ENCODE assay signal across 23 mouse cellular contexts in the genomic region with DNA sequence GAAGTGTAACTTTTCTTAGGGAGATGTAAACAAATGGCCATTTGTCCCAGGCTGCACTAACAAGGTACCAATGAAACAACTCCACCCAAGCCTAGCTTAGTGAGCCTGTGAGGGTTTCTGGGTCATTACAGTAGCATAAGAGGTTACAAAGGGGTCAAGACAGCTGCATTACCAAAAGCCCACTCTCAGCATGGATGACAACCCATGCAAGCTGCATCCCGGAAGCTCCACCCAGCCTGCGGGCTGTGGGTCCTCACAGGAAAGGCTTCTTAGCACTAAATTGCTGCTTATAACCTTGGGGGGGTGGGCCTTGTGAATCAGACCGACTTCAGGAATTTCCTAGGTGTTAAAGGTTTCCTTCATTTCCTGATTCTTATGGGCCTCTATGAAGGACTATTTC. TPM values are rescaled to one million over a fixed set of nuclear protein-coding genes. Genes with fewer than 3 reads are reported as not detected.
DNase-seq lines count a peak whose midpoint lies in the region; ATAC-seq and TF ChIP-seq lines count a peak whose summit lies in the region.
"Had no signal": no experiment of that assay in that cellular context is flagged by ENCODE, and none has a peak within 500 bp of the region (broad histone marks: within the 10 kb centered on the region; RNA-seq: fewer than 3 reads in every experiment).

No protein-coding gene starts in this region.

- no peak for DNase-seq in gastrocnemius, adult 2 months
- no peak for DNase-seq in gastrocnemius, postnatal 4 days (ENCODE audit: low spot score in 2 of 2)
- DNase-seq in thymus, adult 2 months: peak; percentile 7
- no peak for DNase-seq in thymus, postnatal 0 days (ENCODE audit: low spot score)
- DNase-seq in ES-CJ7 (ENCODE audit: low read depth, low spot score): peak; percentile 77
- DNase-seq: adrenal gland, postnatal 10 days; adrenal gland, postnatal 36 days; cerebellum, adult 11 months; cerebellum, adult 2 months; cerebellum, adult 9-11 months; cerebellum, postnatal 25 days; forebrain, postnatal 0 days; gastrocnemius, postnatal 25 days; heart, adult 11 months had no signal

- TF ChIP-seq POLR2A in thymus, adult 2 months (IDR thresholded peaks at IDR 0.05; ENCODE audit: control insufficient read depth, extremely low read depth, insufficient read depth, low read length, poor library complexity): no peak
- TF ChIP-seq POLR2A in bone marrow macrophage, adult 2 months (IDR thresholded peaks at IDR 0.05; ENCODE audit: borderline replicate concordance, low read depth, low read length): no peak

- 65% methylated on average over 3 of the region's 3 CpGs for WGBS in thymus, adult 2 months

- ATAC-seq in frontal cortex, adult (ENCODE audit: low TSS enrichment): no peak
- no peak for ATAC-seq in activated CD4-positive, CD25-positive, alpha-beta regulatory T cell, adult 4 months
- ATAC-seq: forebrain, embryonic 14.5 days; forebrain, postnatal 0 days; Patski had no signal

- no peaks in the 10 kb centered on the region for H3K4me1 ChIP-seq in thymus, adult 2 months (replicated peaks; ENCODE audit: control insufficient read depth, insufficient read depth, low read length)
- peaks cover 58% of the 10 kb centered on the region for H3K4me1 ChIP-seq in bone marrow macrophage, adult 2 months (ENCODE audit: control insufficient read depth, insufficient read depth, low read length)
- H3K4me1 ChIP-seq: embryonic facial prominence, embryonic 12.5 days; embryonic facial prominence, embryonic 15.5 days; hindbrain, embryonic 12.5 days; hindbrain, embryonic 15.5 days had no signal

- intact Hi-C loops in gastrocnemius, adult 2 months (cut with DNase I): no loop called here

- peak overlapping the region; percentile 88 for H3K27ac ChIP-seq in gastrocnemius, adult 2 months
- no peak overlapping the region for H3K27ac ChIP-seq in thymus, adult 2 months (ENCODE audit: control insufficient read depth, insufficient read depth, low read length)
- H3K27ac ChIP-seq in bone marrow macrophage, adult 2 months (ENCODE audit: insufficient read depth, low read depth, low read length): peak overlapping the region; percentile 96; the same call in 1 of the 2 replicates
- H3K27ac ChIP-seq: embryonic facial prominence, embryonic 12.5 days; embryonic facial prominence, embryonic 15.5 days; hindbrain, embryonic 12.5 days; hindbrain, embryonic 15.5 days had no signal

- no peak for TF ChIP-seq CTCF in gastrocnemius, adult 2 months (IDR thresholded peaks at IDR 0.05)
- no peak for TF ChIP-seq CTCF in thymus, adult 2 months (IDR thresholded peaks at IDR 0.05; ENCODE audit: borderline replicate concordance, control insufficient read depth, extremely low read depth, insufficient read depth, low read length, poor library complexity)
- TF ChIP-seq CTCF in bone marrow macrophage, adult 2 months (IDR thresholded peaks at IDR 0.05; ENCODE audit: low read depth, low read length): no peak

- H3K4me3 ChIP-seq in gastrocnemius, adult 2 months: no peak overlapping the region
- no peak overlapping the region for H3K4me3 ChIP-seq in thymus, adult 2 months (ENCODE audit: control insufficient read depth, insufficient read depth, low read length)
- no peak overlapping the region for H3K4me3 ChIP-seq in bone marrow macrophage, adult 2 months (ENCODE audit: insufficient read depth, low read length)
- H3K4me3 ChIP-seq: embryonic facial prominence, embryonic 12.5 days; embryonic facial prominence, embryonic 15.5 days; hindbrain, embryonic 12.5 days; hindbrain, embryonic 15.5 days had no signal

- H3K36me3 ChIP-seq in thymus, adult 2 months (ENCODE audit: control insufficient read depth, insufficient read depth, low read length): peaks cover 4% of the 10 kb centered on the region

- no peaks in the 10 kb centered on the region for H3K27me3 ChIP-seq in thymus, adult 2 months (ENCODE audit: control insufficient read depth, insufficient read depth, low read length)
- H3K27me3 ChIP-seq: embryonic facial prominence, embryonic 12.5 days; embryonic facial prominence, embryonic 15.5 days; hindbrain, embryonic 12.5 days; hindbrain, embryonic 15.5 days; Patski had no signal

RNA-seq across cellular contexts. Expression of a gene that starts 34.8 kb away (rescaled TPM):
- 1 to 10 TPM; 2.5 to 3.1 TPM for total RNA-seq in gastrocnemius, adult 2 months (2021)
- total RNA-seq in gastrocnemius, postnatal 4 days (2021): 1 to 10 TPM; 7.8 to 8.6 TPM
- polyA plus RNA-seq in thymus, adult 2 months (2012; rRNA removed): 16.9 and 21.6 TPM in 2 replicates
- polyA plus RNA-seq in thymus, postnatal 0 days (2015; fragmentation: Nextera tagmentation; extraction: Ambion mirVana): 22.6 and 22.9 TPM in 2 replicates
- 14.4 and 14.7 TPM in 2 replicates for polyA plus RNA-seq in bone marrow macrophage, adult 2 months (2012; ENCODE audit: insufficient read depth, insufficient read length, missing spikeins)
- polyA plus RNA-seq in activated CD4-positive, CD25-positive, alpha-beta regulatory T cell, adult 4 months (2017; shearing (Covaris generic)): 10 to 100 TPM; 16.7 to 18.7 TPM

RNA-seq across cellular contexts. Expression of a gene that starts 37.4 kb away (rescaled TPM):
- 10 to 100 TPM; 58.1 to 71.3 TPM for total RNA-seq in gastrocnemius, adult 2 months (2021)
- 10 to 100 TPM; 81.5 to 86.3 TPM for total RNA-seq in gastrocnemius, postnatal 4 days (2021)
- polyA plus RNA-seq in thymus, adult 2 months (2012; rRNA removed): 49.6 and 57.3 TPM in 2 replicates
- polyA plus RNA-seq in thymus, postnatal 0 days (2015; fragmentation: Nextera tagmentation; extraction: Ambion mirVana): 86.1 and 90.0 TPM in 2 replicates
- polyA plus RNA-seq in bone marrow macrophage, adult 2 months (2012; ENCODE audit: insufficient read depth, insufficient read length, missing spikeins): 48.9 and 52.0 TPM in 2 replicates
- 10 to 100 TPM; 41.4 to 43.1 TPM for polyA plus RNA-seq in activated CD4-positive, CD25-positive, alpha-beta regulatory T cell, adult 4 months (2017; shearing (Covaris generic))

Comparison
In these comparisons a context has a peak if more than half of its experiments do, and no peak if none do; other contexts are left out.
1. DNase-seq: peak in thymus, adult 2 months (single experiment) and ES-CJ7 (single experiment); none in gastrocnemius, adult 2 months (single experiment), gastrocnemius, postnatal 4 days (0 of 2) and thymus, postnatal 0 days (single experiment).